Mouse (Mus musculus): ENCODE results near the gene Npas1.
A peak's percentile ranks its signal among the peaks of the same experiment; 100 is the strongest.

Gene Npas1

DNA sequence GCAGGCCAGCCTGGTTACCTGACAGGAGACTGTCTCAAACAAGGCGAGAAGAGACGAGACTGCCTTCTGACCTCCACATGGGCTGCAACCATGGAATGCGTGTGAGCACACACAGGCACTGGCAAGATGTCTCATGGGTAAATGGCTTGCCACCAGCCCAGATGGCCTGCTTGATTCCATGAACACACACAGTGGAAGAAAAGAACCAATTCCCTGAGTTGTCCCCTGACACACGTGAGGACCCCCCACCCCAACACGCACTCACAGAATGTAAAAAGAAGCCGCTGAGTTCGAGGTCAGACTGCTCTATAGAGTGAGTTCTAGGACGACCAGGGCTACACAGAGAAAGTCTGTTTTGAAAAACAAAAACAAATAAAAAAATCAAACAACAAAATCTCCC is at the start of gene Npas1:
Npas1 (minus strand) TSS at position 101 of the 400 bp plus-strand sequence.
- no peak for DNase-seq

DNA sequence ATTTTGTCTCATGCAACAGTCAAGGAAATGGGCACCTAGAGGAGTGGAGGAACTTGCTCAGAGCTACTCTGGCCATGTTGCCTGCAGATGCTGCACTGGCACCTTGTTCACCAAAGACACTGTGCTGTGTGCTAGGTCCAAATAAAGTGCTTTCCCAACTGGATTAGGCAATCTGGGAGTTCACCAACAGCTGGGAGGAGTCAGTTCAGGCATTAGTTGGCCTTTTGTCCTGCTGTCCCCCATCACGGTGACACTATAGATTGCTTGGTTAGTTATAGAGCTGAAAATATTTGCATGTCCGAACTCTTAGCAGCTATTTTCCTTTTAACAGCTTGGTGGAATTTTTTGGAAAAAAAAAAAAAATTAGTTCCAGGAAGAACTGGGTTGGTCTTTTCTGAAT is 48.5 kb upstream of the Npas1 start:
- no peak for DNase-seq

DNA sequence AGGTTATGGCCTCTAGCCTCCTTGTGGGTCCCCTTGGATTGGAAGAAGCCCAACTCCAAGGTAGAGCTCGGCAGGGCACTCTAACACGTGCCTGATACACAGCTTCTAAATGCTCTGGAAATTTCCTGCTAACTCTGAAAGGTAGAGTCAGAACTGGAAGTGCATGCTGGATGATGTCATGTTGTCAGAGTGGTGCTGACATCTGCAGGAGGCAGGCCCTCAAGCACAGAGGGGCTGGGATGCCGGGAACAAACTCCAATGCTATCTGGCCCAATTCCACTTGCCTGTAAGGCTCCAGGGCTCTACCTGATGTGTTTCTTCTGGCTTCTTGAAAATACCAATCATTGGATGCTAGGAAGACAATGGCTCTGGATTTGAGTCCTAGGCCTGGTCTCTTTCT is 47.9 kb upstream of the Npas1 start:
- DNase-seq: no peak

DNA sequence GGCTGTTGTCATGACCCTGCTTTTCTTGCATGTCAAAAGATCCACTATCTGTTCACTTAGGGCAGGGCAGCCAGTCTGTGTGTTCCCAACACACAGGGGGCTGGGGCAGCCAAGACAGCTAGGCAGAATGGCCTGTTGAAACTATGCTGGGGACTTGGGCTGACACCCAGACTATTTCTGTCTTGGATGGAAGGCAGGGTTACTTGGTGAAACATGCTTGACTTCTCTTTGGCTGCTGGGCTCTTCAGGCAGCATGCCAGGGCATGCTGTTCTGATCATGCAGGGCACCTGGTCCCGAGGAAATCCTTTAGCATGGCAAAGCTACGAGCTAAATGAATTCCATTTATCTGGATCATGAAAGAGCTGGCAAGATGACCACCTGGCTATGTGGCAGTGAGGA is 46.8 kb upstream of the Npas1 start:
- no peak for DNase-seq

DNA sequence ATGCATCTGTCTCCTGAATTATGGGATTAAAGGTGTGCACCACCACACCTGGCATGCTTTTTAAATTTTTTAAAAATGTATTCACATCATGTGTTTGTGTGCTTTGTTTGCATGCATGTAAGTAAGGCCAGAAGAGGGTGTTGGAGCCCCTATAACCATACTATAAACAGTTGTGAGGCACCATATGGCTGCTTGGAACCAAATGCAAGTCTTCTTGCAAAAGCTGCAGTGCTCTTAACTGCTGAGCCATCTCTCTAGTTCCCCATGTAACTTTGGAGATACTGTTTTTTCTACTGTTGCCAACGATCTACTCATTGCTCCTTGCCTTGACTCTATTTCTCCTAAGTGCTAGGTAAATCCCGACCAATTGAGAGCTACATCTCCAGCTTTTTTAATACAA is 41.8 kb upstream of the Npas1 start:
- no peak for DNase-seq

DNA sequence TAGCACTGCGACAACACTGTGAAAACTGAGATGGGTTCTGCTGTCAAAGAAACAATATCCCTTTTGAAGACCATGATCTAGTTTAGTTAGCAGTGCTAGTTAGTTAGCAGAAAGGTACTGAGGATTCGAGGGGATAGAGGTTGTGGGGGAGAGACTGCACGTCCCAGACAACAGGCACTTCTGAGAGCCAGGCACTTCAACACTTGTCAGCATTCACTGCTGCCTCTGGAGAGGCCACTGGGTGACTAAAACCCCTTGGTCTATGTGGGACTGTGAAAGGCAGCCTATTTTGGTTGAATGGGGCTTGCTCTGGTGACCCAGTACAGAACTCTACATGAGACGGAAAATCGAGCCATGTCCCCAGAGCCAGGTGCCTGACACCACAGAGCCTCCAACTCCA is 39.7 kb upstream of the Npas1 start:
- no peak for DNase-seq

DNA sequence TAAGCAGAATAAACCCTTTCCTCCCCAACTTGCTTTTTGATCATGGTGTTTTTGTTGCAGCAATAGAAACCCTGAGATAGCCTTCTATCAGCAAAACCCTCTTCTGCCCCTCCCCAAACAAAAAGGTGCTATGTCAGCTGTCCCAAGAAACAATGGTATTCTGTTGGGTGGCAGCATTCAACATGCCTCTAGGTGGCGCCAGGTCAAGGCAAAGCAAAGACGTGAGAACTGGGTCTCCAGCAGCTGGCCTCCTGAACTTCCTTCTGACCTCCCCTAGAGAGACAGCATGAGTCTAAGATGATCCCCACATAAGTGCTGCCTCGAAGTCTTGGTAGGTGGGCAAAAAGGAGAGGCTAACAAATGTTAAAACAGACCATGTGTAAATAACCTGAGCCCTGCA is 29.8 kb upstream of the Npas1 start:
- DNase-seq: peak; percentile 76

DNA sequence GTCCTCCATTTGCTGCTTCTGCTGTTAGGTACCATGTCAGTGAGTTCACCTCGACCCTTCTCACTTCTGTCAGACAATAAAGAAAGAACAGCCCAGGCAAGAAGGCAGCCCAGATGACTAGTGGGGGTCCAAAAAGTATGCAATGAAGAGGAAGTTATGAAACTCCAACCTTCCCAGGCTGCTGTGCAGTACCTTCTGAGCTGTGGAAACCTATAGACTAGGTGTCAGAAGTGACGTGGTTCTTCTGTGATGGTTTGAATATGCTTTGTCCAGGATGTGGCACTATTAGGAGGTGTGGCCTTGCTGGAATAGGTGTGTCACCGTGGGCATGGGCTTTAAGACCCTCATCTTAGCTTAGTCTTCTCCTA is 27.7 kb upstream of the Npas1 start:
- DNase-seq: no peak

DNA sequence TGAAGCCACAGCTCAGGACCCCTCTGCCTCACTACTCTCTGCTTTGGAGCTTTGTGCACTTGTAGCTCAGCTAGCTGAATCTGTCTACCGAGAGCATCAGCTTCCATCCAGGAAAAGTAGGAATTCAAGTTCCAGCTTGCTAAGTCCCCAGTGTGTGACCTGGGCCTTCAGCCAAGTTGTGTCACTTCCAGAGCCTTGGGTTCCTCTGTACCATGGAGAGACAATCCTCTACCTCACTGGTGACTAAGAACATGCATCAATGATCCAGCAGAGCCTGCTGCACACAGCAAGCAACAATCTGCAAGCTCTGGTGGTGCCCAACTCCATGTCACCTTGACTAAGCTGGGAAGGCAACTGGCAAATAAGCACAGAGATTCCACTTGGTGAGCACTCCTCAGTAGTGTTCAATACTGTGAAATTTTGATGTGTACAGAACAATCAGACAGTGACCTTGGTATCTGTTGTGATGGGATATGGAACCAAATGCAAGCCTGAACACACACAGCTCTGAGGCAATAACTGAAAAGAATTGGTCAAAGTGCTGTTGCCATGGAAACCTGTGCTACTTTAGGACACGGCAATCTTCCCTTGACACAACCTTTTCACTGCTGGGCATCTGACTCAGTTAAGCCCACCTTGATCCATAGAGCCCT is 27.2 kb upstream of the Npas1 start:
- DNase-seq: no peak

DNA sequence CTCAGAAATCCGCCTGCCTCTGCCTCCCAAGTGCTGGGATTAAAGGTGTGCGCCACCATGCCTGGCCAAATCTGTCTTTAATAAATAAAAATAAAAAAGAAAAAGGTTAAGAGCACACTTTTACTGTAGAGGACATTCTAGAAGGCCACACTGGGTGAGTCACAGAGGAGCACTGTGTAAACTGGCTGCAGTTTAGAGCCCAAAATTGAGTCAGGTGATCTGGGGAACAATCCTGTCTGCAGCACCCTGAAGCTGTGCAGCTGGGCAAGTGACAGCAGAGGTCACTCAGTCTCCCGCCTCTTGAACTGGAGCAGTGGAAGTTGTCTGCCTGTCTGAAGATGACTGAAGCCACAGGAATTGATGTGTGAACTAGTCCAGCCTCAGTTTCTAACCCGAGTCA is 24.0 kb upstream of the Npas1 start:
- DNase-seq: no peak

DNA sequence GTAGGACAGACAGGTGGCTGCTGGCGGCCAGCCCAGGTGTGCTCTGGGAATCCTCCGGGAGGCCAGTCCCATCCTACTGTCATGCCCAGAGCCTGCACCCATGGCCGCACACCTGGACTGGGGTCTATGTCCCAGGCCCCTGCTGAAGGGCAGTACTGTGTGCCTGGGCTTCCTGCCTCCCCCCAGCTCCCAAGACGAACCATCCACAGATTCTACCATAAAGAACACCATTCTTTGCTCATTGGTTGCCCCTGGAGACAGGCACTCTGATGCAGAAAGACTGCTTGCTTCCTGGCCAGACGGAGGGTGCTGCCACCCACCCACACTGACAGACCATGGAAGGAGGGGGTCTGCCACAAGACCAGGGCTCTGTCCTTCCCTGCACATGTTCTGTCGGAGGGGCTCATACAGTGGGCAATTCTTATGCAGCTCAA is 22.2 kb upstream of the Npas1 start:
- no peak for DNase-seq

DNA sequence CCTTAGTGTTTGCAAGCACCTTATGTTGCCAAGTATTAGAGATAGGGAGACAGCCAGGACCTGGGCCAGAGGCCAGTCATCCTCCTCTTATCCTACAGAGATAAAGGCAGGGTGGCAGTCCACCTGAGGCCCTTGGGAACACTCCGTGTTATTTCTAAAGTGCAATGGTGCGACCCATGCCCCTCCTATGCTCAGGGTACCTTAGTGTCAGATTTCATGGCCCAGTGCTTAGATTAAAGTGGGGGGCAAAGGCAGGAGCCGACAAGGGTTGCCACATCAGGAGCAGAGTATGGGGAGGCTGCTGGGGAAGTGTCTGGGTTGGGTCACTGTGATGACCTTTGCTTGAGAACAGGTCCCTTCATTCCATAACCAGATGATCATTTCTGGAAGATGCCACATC is 18.7 kb upstream of the Npas1 start:
- DNase-seq: no peak

DNA sequence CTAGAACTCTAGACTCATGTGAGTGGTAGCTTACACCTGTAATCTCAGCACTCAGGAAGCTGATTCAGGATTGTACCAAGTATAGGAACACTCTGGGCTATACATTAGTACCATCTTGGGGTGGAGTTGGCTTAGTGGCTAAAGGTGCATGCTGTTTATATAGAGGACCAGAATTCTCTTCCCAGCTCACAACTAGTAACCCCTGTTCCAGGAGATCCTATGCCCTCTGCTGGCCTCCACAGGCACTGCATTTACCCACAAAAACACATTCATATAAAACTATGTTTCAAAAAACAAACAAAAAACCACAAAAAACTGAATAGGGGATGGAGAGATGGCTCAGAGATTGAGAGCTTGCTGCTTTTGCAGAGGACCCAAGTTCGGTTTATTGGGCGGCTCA is 15.8 kb upstream of the Npas1 start:
- DNase-seq: peak; percentile 41

DNA sequence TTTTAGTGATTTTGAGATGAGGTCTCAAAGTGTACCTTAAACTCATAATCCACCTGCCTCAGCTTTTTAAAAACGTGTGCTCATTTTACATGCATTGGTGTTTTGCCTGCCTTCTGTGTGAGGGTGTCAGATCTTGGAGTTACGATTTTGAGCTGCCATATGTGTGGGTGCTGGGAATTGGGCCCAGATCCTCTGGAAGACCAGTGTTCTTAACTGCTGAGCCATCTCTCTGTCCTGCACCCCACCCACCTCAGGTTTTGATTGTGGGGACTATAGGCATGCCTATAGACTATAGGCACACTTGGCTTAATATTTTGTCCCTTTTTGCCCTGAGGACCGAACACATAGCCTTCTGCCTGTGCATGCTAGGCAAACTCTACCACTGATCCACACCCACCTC is 14.7 kb upstream of the Npas1 start:
- DNase-seq: no peak

DNA sequence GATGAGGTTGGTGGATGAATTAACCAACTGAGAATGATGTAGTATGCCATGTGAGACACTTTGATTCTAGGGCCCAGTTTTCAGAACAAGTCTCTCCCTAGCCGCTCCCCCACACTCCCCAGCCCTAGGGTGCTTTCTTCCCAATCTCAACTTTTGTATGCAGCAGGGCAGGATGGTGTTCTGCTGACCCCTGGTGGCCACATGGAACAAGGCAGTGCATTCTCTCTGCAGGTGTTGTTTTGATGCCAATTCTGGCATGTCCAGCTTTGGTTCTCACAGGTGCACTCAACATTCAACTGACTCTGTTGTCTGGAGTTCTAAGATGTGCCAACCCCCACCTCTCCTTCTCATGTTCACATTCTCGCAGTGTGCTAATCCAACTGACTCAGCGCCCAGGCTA is 14.2 kb upstream of the Npas1 start:
- peak; percentile 79 for DNase-seq

DNA sequence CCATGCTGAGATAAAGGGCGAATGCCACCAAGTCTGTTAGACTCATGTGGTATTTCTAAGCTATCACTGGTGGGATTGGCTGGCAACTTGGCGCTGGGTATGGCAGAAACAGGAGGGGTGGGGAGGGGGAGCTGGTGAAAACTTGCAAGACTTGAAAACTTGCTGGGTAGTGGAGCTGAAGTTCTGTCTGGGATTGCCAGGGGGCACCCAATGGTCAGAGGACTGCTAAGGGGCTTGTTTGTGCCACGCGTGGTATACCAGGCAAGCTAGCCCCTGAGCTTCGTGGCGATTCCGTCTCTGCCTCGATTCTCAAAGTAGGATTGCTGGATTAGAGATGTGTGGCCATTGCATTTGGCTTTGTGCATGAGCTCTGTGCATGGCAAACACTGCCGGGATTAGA is 12.4 kb upstream of the Npas1 start:
- DNase-seq: no peak

DNA sequence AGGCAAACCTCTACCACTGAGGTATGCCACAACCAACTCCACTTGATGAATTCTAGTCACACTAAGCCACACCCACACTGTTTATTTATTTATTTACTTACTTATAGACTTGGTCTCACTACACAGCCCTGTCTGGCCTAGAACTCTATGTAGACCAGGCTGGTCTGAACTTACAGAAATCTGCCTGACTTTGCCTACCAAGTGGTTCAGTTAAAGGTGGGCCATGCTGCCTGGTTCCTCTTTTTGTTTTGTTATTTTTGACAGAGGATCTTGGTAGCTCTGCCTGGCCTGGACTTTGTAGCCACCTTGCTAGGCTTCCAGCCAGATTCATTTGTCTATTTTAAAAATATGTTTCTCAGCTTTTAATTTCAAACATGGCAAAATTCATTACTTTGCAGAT is 11.3 kb upstream of the Npas1 start:
- no peak for DNase-seq

DNA sequence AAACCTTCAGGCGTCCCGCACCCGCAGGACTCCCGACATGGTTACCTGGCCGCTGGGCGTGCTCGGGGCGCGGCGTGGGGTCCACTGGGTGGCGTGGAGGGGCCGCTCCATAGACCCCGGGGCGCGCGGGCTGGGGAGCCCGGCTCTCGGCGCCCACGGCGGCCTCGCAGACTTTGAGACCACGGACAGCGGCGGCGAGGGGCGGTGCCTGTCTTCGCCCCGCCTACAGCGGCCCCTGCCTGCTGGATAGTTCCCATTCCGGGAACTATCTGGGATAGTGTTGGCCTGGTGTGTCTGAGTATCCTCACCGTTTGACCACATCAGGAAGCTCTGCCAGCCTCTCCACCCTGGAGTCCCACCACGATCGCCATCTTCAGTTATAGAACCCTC is 933 bp downstream of the Npas1 start:
- DNase-seq: peak; percentile 38

DNA sequence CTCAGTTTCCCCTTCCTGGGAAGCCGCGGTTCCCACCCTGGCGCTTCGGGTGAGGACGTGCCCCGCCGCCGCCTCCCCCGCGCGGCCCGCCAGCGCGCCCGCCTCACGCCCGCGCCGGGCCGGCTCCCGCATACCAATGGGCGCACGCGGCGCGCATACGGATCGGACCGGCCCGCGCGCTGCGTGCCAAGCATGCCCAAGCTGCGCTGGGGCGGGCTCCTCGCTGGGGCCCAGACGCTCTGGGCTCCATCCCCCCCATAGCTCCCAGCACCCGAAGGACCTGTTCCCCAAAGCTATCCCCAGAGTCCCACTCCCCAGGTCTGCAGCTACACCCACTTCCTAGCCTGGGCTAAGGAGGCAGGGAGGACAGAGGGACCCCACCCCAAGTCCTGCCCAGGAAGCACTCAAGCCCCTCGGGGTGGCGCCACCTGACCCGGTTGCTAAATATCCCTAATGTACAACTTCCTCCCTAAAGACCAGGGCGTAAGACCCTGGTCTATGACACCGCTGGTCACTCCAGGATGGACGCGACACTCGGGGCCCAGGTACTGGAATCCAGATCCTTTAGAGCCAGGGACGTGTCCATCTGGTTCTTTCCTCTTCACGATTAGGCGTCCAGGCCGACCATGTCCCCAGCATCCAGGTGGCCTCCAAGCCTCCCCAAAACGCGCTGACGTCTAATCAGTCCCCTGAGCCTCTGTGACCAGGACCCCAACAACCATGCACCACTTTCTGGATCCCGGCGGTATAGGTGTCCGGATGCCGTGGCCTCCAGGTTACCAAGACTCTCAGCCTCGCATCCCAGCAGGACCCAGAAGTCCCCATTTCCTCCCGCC is 1.5 kb downstream of the Npas1 start:
- DNase-seq: no peak

DNA sequence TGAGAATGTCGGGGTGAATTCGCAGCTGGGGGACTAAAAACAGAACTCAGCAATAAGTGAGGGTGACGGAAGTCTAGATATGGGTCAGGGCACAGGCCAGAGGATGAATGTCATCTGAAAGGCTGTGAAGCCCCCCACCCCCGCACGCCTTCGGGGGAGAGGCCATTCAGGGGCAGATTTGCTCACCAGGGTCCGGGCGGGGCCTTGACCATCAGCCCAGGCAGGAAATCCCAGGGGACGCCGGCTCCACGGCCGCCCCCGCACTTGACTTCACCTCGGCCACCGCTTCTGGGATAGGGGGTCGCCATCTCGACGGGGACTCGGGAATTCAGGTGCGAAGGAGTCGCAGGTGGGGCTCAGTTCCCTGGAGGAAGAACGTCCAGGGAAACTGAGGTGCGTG is 2.2 kb downstream of the Npas1 start:
- DNase-seq: no peak

DNA sequence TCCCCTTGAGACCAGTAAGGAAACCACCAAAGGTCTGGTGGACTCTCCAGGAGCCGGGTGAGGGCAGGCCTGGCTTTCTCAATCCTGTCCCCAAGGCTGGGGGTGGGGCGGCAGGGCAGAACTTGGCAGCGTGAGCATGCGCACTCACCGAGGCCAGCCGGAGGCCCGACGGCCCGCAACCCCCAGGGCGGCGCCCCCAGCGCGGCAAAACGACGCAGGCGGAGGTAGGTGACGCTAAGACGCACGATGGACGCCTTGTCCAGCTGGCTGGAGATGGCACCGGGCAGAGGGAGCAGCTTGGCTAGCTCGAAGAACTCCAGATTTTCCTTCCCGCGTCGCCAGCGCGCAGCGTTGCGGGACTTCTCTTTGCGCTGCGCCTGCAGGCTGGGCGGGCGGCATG is 3.1 kb downstream of the Npas1 start:
- DNase-seq: peak; percentile 55

DNA sequence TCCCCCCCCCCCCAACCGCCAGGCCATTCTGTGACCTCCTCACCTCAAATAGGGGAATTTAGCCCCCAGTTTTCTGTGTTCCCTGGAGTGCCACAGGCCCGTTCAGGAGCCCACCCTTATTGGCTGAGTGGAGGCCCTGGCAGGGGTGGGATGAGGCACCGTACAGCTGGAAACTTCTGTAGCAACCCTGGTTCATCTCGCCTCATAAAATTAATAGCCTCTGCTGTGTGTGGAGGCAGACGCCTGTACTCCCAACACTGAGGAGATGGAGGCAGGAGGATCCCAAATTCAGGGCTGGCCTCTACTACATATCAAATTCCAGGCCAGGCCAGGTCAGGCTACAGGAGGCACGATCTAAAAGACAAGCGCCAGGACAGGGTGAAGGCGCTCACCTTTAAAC is 3.7 kb downstream of the Npas1 start:
- no peak for DNase-seq

DNA sequence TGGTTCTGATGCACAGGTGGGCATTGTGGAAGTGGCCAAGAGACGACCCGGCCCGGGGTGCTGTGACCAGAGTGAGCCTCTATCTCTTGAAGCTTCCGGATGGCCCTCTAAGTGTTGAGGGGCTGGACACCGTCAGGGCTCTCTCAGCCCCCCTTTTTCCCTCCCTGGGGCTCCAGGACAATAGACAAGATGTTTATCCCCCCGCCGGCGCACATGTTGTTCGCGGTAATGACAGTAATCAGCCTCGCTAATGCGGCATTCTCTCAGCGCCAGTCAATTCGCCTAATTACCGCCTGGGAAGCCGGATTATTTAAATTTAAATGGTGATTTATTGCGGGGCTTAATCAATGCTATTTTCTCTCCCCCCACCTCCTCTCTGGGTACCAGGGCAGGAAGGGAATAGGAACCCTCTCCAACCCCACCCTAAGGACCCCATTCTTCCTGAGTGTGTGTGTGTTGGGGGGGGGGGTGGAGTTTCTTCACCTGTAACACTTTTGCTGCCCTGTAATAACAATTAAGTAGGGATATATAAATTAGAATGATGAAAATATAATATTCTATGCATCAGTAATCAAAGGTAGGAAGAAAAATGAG is 5.3 kb downstream of the Npas1 start:
- peak; percentile 87 for DNase-seq

DNA sequence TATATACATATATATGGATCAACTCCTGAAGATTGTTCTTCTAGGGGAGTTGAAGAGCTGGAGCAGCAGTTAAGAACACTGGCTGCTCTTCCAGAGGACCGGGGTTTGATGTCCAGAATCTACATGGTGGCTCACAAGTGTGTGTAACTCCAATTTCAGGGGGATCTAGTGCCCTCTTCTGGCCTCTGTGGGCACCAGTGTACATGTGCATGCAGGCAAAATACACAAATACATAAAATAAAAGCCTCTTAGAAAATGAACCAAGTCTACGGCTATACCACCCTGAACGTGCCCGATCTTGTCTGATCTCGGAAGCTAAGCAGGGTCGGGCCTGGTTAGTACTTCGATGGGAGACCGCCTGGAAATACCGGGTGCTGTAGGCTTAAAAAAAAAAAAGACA is 6.0 kb downstream of the Npas1 start:
- DNase-seq: peak; percentile 63

Data from retina, postnatal 1 day (tissue).